Mouse (Mus musculus): ENCODE measurements around the gene 1700001C02Rik.

DNA sequence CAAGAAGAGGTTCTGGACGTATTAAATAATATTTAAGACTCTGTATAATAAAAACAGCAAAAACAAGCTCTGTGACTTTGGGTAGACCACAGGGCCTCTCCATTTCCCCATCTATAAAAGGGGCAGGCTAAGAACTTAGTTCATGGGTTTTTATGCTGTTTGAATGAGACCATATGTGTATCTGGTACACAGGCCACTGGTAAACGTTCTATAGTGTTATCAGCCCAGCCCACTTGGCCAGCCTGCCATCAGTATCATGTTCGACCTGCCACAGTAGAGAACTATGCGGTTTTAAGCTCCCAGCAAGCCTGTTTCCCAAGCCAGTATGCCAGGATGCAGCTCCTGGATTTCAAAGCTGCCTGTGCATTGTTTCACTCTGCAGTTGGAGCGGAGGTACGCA, 52.7 kb downstream of the 1700001C02Rik start:
- TF ChIP-seq CTCF (IDR thresholded peaks at IDR 0.05; ENCODE audit: control insufficient read depth, insufficient read depth, insufficient replicate concordance, low read depth, low read length): no peak
- TF ChIP-seq POLR2A (IDR thresholded peaks at IDR 0.05; ENCODE audit: control insufficient read depth, low read depth, low read length): no peak
